Mouse (Mus musculus): Measurements from ENCODE around the gene Prss29. TPM values are rescaled to one million over a fixed set of nuclear protein-coding genes. Genes with fewer than 3 reads are reported as not detected.
A peak's percentile ranks its signal among the peaks of the same experiment; 100 is the strongest.

The Prss29 gene
- total and polyA plus RNA-seq, 3 experiments, result not detected

DNA sequence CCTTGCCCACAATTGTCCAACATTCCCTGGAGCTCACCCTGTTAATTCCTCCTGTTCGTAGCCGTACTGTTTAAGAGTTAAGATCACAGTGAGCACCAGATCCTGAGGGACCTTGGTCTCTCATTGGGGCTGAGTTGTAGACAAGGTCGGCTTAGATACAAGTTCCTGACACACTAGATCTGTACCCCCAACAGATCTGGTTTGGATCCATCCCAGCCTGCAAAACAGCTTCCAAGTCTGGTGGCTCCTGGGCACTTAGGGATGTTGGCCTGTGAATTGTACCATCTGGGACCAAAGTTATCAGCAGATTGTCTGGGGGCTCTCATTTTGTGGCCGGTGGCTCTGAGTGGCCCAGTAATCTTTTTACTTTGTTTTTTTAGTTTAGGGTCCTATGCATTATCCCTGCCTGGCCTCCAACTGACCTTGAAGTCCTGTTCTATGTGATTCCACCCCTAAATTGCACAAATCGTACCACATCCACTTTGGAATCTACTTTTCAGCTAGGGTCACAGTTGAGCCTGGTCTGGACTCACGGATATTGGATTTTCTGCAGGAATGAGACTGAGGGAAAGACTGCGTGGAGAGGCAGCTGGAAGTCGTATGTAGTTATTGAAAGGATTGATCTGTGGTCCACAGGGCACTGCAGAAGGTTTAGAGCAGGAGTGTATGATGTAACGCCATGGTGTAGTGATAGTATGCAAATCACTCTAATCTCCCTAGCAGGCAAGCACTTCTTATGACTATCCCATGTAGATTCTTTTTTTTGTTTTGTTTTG lies 43.7 kb upstream of the Prss29 start, which contains the start of gene Ube2i:
TSS of gene Ube2i (minus strand) at position 52 of the 776 bp plus-strand sequence.
- Histone ChIP-seq H3K9ac (ENCODE audit: control insufficient read depth, low read depth, low read length, poor library complexity, severe bottlenecking) (peak within 1 kb of the TSS; percentile 95), H3K27me3 (ENCODE audit: control insufficient read depth in 1 of 2, insufficient read depth in 2 of 2, low read length in 2 of 2) (no peaks in the 10 kb centered on the region), H3K27ac (ENCODE audit: control insufficient read depth, low read depth, low read length) (peak within 1 kb of the TSS; percentile 96), H3K4me3 (ENCODE audit: control insufficient read depth in 1 of 2, insufficient read depth in 1 of 2, low read depth in 2 of 2, low read length in 2 of 2) (peak within 1 kb of the TSS; percentile 81 to 91), H3K36me3 (ENCODE audit: control insufficient read depth in 1 of 2, insufficient read depth in 2 of 2, low read length in 2 of 2) (peaks cover 9 to 18% of the 10 kb centered on the region in 2 experiments), H3K79me2 (ENCODE audit: control insufficient read depth, insufficient read depth, low read length, poor library complexity) (peaks cover 38% of the 10 kb centered on the region), H3K9me3 (replicated peaks; ENCODE audit: insufficient read depth, low read length) (no peaks in the 10 kb centered on the region), H3K4me1 (ENCODE audit: control insufficient read depth in 1 of 2, insufficient read depth in 2 of 2, low read length in 2 of 2) (peaks cover 9 to 34% of the 10 kb centered on the region in 2 experiments)
- TF ChIP-seq TBP (IDR thresholded peaks at IDR 0.05; ENCODE audit: low read depth, low read length) (peak; percentile 72), NELFE (IDR thresholded peaks at IDR 0.05; ENCODE audit: low read depth, low read length) (peak; percentile 35; the same call in 1 of the 2 replicates), ZMIZ1 (IDR thresholded peaks at IDR 0.05; ENCODE audit: low read depth, low read length) (peak; percentile 94), MAFK (IDR thresholded peaks at IDR 0.05; ENCODE audit: borderline replicate concordance, low read depth, low read length) (no peak), MAX (IDR thresholded peaks at IDR 0.05; ENCODE audit: low read length) (no peak), POLR2A (IDR thresholded peaks at IDR 0.05; ENCODE audit: control insufficient read depth in 1 of 2, insufficient read depth in 1 of 2, low read depth in 1 of 2, low read length in 2 of 2, poor library complexity in 1 of 2) (peak; percentile 15 to 66; a peak in 2 of 4 replicates)
- peak; percentile 54 for DNase-seq (ENCODE audit: low read depth, low spot score)

DNA sequence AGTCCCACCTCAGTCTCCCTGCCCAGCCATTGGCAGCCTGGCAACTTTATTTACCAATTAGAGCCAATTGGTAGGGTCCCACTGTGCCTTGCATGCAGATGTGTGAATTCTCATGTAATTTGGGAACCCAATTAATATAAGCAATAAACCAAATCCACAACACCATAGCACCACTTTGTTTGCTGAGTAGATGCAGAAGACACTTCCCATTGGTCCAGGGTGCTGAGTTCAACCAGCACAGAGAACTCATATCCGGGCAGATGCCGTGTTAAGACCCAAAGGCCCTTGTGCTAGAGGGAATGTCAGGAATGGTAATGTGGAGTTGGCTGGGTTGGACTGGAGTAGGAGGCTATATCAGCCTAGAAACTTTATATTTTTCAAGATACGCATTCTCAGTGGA lies 42.6 kb upstream of the Prss29 start:
- peaks cover 27% of the 10 kb centered on the region for H3K79me2 ChIP-seq (ENCODE audit: control insufficient read depth, insufficient read depth, low read length, poor library complexity)
- TF ChIP-seq E2F4 (IDR thresholded peaks at IDR 0.05; ENCODE audit: borderline replicate concordance, low read depth, low read length) (no peak), TBP (IDR thresholded peaks at IDR 0.05; ENCODE audit: low read depth, low read length) (no peak), NRF1 (IDR thresholded peaks at IDR 0.05; ENCODE audit: insufficient read depth, low read depth, low read length, poor library complexity, severe bottlenecking) (no peak), ZC3H11A (IDR thresholded peaks at IDR 0.05; ENCODE audit: low read depth, low read length) (no peak), UBTF (IDR thresholded peaks at IDR 0.05; ENCODE audit: borderline replicate concordance, insufficient read depth, low read depth, low read length) (no peak), MYB (IDR thresholded peaks at IDR 0.05; ENCODE audit: low read depth, low read length) (no peak), CHD1 (IDR thresholded peaks at IDR 0.05; ENCODE audit: low read depth, low read length) (no peak), ETS1 (IDR thresholded peaks at IDR 0.05; ENCODE audit: low read depth, low read length) (no peak), POLR2AphosphoS2 (IDR thresholded peaks at IDR 0.05; ENCODE audit: low read length) (no peak), JUND (IDR thresholded peaks at IDR 0.05; ENCODE audit: low read depth, low read length) (no peak)
- DNase-seq (ENCODE audit: low read depth, low spot score), result no peak
- H3K27me3 ChIP-seq (ENCODE audit: control insufficient read depth in 1 of 2, insufficient read depth in 2 of 2, low read length in 2 of 2), result no peaks in the 10 kb centered on the region
- peaks cover 11 to 31% of the 10 kb centered on the region in 2 experiments for H3K4me1 ChIP-seq (ENCODE audit: control insufficient read depth in 1 of 2, insufficient read depth in 2 of 2, low read length in 2 of 2)
- H3K36me3 ChIP-seq (ENCODE audit: control insufficient read depth in 1 of 2, insufficient read depth in 2 of 2, low read length in 2 of 2), result peaks cover 3 to 15% of the 10 kb centered on the region in 2 experiments; a peak in 3 of 4 replicates
- no peak overlapping the region for H3K4me3 ChIP-seq (ENCODE audit: control insufficient read depth in 1 of 2, insufficient read depth in 1 of 2, low read depth in 2 of 2, low read length in 2 of 2)
- H3K27ac ChIP-seq (ENCODE audit: control insufficient read depth, low read depth, low read length), result no peak overlapping the region
- H3K9me3 ChIP-seq (replicated peaks; ENCODE audit: insufficient read depth, low read length), result no peaks in the 10 kb centered on the region
- no peak overlapping the region for H3K9ac ChIP-seq (ENCODE audit: control insufficient read depth, low read depth, low read length, poor library complexity, severe bottlenecking)
